Mouse (Mus musculus) cerebellum, postnatal 10 days (tissue): ENCODE results near the gene Smoc2.

Source experiments
- DNase-seq, 2 experiments: peaks; one replicate each; pipeline ENCODE4 v3.0.0; 2021; ENCODE audit warnings: mixed read lengths in 2 of 2

The Smoc2 gene

DNA sequence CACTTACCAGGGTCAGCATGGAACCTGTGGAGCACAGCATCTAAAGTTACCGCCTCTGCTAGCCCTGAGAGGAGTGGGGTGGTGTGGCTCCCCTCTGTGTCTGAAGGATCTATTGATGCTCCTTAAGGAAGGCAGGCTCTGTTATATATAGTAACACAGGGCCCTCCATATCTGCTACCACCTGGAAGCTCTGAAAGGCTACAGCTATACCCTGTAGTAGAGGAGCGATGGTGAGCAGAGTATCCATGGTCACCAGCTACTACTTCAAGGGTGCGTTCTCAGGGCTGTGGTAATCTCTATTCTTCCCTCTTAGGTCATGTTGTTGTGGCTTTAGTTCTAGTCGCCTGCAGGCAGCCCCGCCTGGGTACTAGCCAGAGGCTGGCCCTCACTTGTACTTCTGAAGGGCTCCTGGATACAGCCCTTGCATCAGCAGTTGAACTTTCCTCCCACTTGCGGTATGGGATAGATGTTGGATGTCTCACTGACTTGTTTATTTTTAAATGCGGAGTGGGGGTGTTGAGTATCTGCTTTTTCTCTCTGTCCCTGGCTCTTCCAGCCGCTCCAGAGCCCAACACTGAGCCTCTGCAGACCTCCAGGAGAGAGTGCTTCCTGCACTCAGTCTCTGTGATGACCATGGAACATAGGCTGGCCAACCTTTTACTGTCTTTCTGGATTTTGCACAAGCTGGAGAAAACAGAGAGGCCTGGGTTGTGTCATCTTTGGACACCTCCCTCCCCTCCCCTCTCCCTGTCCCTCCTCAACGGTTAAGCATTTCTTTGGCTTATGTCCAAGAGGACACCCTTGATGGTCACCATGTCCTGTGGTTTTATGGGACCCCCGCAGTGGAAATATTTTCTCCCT, 74.1 kb downstream of the Smoc2 start:
- no peak for DNase-seq

DNA sequence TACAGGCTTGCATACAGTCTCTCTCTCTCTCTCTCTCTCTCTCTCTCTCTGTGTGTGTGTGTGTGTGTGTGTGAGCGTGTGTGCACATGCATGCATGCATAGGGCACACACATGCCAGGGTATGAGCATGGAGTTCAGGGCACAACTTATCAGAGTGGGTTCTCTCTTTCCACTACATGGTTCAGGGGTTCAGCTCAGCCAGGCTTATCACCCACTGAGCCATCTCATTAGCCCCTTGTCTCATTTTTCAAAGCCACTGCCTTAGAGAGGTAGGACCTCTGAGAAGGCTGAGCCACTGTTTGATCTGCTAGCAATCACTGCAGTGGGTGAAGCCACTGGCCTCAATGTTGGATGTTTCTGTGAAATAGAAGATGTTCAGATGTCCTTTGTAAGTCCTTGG, 82.2 kb downstream of the Smoc2 start:
- no peak for DNase-seq

DNA sequence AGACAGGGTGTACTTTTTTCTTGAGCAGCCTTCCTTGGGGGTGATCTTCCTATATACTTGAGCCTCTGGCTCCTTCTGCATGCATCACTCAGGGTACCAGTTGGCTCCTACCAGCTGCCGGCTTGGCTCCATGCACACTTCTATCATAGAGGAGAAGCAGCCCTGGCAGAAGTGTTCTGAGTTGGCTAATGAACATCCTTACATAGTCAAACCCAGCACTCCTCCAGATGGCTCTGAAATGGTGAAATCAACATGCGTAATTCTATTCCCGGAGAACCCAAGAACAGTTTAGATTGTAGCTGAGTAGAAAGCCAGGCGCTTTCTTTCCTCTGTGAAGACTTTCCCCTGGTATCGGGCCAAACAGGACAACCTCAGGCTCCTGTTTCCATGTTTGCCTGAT, 91.2 kb downstream of the Smoc2 start:
- DNase-seq, result peak; percentile 74 to 79

DNA sequence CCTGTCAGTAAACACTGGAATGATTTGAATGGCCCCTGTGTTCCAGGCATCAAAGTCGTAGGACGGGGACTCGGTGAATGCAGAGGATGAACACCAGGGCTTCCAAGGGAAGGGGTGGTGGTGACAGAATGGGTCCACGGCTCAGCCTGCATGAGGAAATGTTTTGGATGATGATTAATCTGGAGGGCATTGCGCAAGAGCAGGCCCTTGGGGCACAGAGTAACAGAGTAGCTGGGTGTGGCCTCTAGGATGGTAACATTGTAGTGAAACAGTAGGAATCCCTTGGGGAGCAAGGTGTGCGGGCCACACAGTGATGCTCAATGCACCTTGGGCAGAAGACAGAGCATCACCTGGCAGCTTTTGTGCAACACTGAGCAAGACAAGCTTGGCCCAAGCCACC, 92.3 kb downstream of the Smoc2 start:
- DNase-seq, result no peak

DNA sequence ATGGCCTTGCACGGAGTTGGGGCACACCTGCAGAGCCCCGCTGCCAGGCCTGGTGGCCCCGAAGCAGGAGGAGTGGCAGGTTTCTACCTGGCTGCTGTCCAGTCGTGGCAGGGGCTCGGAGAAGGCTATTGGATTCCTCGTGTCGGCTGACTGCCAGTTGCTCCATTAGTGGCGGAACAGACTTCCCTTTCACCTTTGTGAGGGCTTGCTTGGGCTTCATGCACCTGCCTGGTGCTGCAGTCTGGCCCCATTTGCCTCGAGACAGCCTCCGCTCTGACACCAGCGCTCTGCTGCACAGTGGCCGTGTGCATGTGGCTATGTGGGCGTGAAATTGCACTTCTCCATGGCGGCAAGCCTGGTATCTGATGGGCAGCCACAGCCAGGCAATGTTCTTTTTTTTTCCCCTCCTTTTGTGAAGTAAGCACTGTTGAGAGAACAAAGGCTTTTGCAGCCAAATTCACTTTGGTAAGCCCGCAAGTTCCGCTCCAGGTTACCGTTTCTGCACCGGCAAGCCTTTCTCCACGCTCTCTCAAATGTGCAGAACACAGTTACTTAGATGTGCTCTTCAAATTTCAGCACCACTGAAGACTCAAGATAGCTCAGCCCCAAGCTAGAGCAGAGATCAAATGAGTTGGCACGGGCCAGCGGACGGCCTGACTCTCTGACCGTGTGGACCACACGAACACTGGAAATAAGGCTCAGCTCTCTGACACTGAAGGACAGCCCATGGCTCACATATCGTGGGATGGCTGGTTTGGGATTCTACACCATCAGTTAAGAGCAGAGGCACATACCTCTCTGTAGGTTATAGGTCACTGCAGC, 93.2 kb downstream of the Smoc2 start:
- DNase-seq, result peak; percentile 87 to 91

DNA sequence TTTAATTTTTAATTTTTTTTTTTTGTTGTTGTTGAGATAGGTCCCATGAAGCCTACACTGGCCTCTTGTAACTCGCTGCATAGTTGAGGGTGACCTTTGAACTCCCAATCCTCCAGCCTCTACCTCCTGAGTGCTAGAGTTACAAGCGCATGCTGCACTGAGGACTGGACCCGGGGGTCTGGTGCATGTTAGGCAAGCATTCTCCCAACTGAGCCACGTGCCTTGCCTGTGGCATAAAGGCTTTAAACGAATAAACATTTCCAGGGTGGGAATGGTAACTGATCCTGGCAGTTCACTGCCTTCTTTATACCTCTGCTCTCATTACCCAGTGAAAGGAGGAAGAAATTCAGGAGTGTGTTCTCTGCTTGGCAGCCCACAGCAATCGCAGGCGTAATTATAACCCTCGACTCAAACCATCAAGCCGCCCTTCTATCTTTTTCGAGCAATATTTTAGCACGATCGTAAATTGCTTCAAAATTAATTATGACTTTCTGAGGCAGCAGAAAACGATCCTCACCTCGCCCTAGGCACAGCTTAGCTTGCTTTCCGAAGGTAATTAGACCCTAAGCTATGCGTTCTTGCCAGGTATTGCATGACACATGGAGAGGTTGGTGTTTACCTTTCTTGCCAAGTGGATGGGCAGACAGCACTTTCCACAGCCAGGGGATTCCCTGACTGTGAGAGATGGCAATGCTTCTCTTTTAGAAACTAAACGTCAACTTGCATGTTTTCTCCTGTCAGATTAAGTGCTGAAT, 99.6 kb downstream of the Smoc2 start:
- DNase-seq, result peak in 1 of 2 experiments; percentile 17

DNA sequence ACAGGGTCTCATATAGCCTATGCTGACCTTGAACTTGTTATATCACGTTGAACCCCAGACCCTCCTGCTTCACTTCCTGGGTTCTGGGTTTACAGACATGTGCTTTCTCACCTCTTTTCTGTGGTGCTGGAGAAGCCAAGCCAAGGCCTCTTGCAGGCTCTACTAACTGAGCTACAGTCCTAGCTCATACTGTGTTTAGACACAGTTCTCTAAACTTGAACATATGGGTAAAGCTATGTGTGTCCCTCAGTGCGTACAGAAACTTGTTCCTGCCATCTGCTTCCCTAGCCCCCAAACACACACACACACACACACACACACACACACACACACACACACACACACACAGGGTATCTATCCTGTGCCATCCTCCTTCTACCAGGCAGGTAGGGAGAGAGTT, 100.2 kb downstream of the Smoc2 start:
- peak in 1 of 2 experiments; percentile 16 for DNase-seq

DNA sequence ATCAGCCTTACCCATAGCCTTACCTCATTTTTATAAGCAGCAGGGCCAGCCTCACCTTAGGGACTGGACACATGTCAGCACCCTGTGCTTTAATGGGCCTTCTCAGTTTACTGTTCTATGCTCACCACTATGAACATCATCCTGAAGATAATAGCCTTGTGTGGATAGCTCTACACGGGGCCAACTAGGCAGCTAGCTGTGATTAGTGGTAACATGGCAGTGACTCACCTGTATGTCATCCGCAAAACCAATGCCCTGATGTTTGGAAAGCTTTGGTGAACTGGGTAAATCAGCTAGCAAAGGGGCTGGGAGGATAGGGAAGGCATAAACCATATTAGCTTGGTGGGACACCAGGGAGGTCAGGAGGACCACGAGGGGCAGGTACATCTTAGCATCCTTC, 100.7 kb downstream of the Smoc2 start:
- no peak for DNase-seq

DNA sequence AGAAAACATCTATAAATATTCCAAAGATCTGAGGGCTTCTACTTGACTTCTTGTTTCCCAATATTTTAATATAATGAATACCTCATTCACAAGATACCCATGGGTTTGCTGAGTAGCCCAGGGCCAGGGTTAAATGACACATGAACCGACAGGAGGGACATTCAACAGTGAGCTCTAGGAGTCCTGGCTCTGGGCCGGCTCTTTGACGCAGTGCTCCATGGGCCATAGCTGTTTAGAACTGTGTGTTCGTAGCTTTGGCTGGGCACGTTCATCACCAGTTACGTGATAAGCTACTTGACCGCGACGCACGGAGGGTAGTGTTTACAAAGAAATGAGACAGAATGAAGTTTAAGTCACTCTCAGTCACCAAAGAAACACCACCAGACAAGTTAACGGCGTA, 101.2 kb downstream of the Smoc2 start:
- DNase-seq, result peak in 1 of 2 experiments; percentile 26

DNA sequence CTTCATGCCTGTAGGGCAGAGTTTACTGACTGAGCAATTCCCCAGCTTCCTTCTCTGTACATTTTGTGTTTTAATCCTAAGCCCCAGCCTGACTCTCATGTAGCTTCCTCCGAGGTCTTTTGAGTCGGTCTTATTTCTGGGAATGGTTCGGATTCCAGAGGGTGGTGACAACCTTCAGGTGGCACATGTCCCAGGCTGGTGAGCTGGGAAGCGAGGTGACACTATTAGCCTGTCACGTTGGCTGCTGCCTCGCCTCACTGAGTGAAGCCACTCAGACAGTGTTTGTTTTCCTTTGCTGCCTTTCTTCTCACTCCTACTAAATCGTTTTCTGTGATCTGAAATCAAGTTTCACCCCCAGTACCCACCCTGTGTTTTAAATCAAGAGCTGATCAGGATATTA, 102.2 kb downstream of the Smoc2 start:
- DNase-seq, result no peak

DNA sequence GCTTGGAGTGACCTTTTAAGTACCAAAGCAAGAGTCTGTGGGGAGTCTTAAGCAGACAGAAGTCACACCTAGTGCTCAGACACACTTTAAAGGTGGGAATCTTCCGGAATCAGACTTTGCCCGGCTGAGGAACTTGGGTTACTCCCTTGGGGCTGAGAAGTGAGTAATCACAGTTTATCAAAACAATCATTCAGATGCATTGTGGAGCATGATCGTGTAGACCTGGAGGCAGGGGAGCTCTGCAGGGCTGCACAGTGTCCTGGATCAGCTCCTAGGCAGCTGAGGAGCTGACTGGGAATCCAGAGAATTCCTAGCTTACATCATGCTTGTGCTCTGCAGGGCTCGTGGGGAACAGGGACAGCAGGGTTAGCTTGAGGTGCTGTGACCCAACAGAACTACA, 104.7 kb downstream of the Smoc2 start:
- no peak for DNase-seq

DNA sequence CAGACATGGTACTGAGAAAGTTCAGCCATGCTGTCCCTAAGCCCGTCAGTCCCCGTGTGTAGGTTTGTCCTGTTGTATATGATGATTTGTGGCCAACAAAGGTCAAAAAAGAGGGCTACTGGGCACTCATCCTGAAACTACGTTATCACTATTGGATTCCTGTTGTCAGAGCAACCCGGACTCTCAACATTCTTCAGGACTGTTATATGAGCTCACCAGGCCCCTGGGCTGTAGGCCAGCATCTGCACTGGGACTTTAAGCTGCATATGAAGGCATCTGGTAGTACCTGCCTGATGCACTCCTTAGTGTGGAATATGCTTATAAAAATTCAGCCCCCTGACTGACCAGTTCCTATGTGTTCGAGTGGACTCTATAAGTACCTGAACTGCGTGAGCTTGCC, 105.7 kb downstream of the Smoc2 start:
- DNase-seq, result no peak

DNA sequence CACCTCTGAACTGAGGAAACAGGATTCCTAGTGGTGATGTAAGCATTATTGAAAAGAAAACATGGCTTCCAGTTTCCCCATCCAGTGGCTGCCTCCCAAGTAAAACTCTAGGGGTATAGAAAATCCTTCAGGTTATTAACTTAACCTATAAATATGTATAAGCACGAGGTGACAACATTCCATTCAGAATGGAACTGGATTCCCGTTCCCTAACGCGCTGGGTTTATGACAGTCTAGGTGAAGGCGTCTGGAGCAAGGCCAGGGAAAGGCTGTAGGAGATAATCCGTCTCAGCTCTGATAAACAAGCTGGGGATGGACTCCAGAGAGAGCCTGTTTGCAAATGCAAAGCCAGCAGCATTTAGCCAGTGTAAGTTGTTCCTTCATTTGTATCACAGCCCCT, 108.0 kb downstream of the Smoc2 start:
- peak in 1 of 2 experiments; percentile 40 for DNase-seq

DNA sequence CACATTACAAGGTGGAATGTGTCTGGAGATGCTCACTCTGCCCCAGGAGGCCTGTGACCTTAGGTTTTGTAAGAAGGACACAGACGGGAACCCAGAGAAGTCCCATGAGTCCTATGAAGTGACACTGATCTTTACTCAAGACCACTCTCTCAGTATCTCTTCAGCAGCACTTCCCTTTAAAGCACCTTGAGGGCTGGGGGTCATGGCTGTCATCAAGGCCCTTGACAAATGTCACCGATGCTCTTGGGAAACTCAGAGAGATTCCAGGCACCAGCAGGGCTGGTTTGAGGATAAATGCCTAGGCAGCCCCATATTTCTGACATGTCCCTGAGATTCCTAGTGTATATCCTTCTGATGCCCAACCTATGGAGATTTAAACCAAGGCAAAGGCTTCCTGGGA, 113.1 kb downstream of the Smoc2 start:
- no peak for DNase-seq

DNA sequence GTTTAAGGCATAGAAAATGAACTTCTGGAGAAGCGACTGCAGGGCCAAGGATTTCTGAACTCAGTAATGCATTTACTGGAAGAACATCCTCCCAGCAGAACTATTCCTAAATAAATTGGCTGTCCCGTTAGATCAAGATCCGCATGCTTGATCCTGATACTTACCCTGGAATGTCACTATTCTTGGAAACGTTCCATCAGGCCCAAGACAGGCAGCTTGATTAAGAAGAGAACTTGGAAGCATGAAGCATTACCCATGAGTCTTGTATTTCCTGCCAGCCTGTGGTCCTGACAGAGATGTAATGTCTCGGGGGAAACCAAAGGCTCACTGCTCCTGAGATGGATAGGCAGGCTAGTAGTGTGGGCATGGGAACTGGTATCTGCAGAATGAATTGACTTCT, 115.6 kb downstream of the Smoc2 start:
- no peak for DNase-seq

DNA sequence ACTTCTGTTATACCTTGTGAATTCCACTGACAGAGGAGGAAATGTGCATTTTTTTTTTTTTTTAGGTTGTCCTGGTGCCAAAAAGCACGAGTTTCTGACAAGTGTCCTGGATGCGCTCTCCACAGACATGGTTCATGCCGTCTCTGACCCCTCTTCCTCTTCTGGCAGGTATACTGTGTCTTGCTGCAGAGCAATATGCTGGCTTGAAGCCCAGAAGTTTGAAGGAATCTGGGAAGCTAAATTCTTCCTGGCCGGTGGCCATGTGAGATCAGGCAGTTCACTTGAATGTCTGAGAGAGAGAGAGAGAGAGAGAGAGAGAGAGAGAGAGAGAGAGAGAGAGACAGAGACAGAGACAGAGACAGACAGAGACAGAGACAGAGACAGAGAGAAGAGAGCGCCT, 118.2 kb downstream of the Smoc2 start:
- peak; percentile 59 to 68 for DNase-seq

DNA sequence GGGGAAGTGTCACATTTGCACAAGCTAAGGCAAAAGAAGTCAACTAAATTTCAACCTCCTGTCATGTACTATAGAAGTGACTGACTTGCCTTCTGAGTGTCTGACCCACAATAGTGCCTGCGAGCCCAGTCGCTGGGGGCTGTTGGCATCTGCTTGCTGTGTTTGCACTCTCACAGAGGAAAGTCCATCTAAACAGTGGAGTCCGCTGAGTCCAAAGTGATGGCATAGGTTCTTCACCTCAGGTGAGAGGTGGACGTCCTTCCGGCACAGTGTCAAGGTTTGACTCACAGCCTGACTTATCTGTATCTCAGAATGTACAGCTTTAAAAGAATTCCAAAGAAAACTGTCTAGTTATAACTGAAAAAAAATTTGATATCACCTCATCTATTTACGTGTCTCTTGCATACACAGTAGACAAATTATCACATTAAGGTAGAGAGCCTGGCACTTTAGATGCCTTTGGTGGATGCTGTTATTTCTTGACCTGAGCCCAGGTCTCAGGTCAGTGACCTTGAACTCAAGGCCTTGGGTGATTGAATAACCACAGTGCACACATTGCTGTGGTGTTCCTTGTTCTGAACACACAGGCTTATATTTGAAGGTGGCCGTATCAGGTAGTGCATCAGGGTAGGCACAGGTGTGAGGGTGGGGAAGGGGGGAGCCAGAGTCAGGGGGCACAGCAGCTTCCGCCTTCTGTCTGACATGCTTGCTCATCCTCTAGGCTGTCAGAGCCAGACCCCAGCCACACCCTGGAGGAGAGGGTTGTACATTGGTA, 119.5 kb downstream of the Smoc2 start:
- no peak for DNase-seq

DNA sequence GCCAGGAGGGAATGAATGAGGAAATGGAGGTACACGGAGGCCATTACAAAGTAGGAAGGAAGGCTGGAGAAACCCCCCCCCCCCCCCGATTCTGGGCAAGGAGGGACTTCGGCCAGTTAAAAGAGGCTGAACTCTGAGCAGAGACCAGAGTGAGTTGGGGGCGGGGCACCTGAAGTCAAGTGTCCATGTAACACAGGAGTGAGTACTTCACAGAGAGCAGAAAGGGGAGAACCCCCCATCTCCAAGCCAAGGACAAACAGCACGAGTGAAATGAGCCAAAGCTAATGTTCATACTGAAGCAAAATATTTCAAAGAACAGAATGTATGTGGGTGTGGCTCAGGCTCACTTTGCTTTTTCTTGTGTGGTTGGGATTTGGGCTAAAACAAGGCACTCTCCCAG, 121.7 kb downstream of the Smoc2 start:
- no peak for DNase-seq

DNA sequence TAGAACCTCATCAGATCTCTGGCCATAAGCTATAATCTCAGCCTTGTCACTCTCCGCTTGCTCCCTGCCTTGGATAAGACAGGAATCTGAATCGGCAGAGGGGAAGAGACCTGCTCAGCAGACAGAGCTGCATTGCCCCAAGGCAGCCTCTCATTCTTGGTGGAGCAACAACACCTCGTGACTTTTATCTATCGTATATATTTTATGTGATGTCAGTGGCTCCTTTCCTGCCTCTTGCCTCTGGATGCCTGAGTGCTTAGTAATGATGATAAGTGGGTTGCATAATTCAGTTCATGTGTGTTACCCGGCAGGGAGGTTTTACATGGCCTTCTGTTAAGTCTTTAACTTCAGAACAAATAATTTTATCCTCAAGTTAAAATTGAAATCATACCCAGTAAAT, 128.6 kb downstream of the Smoc2 start:
- no peak for DNase-seq

DNA sequence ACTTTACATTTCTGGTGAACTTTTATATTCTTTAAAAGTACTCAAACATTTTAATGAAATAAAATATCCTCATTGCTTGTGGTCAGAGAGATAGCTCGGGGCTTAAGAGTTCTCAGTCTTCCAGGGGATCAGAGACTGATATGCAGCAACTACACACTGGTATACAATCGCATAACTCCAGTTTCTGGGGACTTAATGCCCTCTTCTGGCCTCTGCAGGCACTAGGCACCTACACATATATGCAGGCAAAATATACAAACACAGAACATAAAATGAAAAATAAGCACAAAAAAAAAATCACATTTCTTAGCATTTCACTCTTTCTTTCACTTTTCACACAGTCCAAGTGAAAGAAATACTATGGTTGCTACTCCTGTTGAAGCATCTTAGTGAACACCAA, 133.2 kb downstream of the Smoc2 start:
- no peak for DNase-seq

DNA sequence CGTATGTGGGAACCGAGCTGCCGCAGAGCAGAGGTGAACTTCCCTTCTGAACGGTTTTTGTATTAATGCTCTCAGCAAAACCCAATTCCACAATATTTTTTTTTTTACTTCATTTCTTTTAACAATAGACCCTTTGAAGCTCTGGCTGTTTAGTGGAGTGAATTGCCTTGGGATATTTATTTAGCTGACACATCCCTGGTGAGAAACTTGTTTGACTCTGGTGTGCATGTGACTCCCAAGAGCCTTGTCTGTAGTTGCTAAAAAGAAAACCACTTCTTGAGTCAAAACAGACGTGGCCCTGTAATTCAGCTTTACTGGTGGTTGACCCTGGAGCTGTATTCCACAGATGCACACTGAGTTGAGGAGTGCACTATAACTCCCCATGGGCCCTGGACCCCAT, 135.2 kb downstream of the Smoc2 start:
- no peak for DNase-seq

DNA sequence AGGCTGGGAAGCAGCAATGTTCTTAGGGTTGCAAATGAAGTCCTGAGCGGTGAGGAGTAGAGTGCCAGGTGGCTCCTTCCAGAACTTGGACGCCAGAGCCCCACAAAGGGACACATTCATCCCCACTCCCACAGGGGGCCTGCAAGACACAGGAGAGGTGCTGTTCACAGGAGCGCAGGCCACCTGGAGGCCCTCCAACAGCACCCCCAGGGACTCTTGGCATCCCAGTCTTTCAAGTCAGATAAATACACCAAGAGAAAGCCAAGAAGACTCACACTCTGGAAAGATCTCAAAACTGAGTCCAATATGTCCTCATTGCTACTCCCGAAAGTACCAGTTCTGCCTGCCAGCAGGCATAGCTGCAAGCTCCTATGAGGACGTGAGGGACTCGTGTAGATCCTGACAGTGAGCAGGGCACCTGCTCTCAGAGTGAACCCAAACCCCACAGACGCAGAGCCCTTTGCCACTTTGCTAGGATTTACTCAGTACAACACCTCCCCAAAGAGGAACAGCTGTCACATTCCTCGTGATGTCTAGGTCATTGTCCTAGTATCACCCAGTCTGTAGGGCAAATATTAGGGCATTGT, 141.2 kb downstream of the Smoc2 start:
- peak; percentile 42 to 66 for DNase-seq
